Mouse (Mus musculus) forebrain, embryonic 12.5 days (tissue): ENCODE measurements around the gene Etnk1. TPM values are rescaled to one million over a fixed set of nuclear protein-coding genes. Genes with fewer than 3 reads are reported as not detected.

ENCODE experiments used
- ATAC-seq: fragments of 200-750 bp; cut with Nextera tagmentation; 2 replicates; pipeline ENCODE4 v1.8.0; 2017; ENCODE audit warnings: moderate TSS enrichment; ENCODE audit not compliant: low FRiP score
- H3K27ac ChIP-seq: fragments of 300-500 bp; sonication (generic); 2 replicates; pipeline ENCODE4 v1.5.1; 2016; ENCODE audit warnings: mild to moderate bottlenecking
- H3K27me3 ChIP-seq: fragments of 300-500 bp; sonication (generic); 2 replicates; pipeline ENCODE4 v1.6.1; 2016; ENCODE audit warnings: mild to moderate bottlenecking
- H3K36me3 ChIP-seq: fragments of 300-500 bp; sonication (generic); replicated peaks from 2 replicates; pipeline ENCODE4 v1.6.1; 2016; ENCODE audit warnings: mild to moderate bottlenecking
- H3K4me1 ChIP-seq: fragments of 300-500 bp; sonication (generic); 2 replicates; pipeline ENCODE4 v1.6.1; 2016
- H3K4me2 ChIP-seq: fragments of 300-500 bp; sonication (generic); 2 replicates; pipeline ENCODE4 v1.6.1; 2016; ENCODE audit warnings: mild to moderate bottlenecking, moderate library complexity
- H3K4me3 ChIP-seq: fragments of 300-500 bp; sonication (generic); replicated peaks from 2 replicates; pipeline ENCODE4 v1.5.1; 2016; ENCODE audit warnings: mild to moderate bottlenecking
- H3K9ac ChIP-seq: fragments of 300-500 bp; sonication (generic); 2 replicates; pipeline ENCODE4 v1.6.1; 2016; ENCODE audit warnings: mild to moderate bottlenecking
- H3K9me3 ChIP-seq: fragments of 300-500 bp; sonication (generic); 2 replicates; pipeline ENCODE4 v1.6.1; 2016
- WGBS: fragments of 180-500 bp; shearing (Covaris S2); methylation state at CpG from one replicate; pipeline ENCODE4 v1.1.7; 2016; 5-methylcytosine and 5-hydroxymethylcytosine counted together
- polyA plus RNA-seq: library from polyadenylated mRNA; unstranded; fragments of >200 nt; fragmentation: Nextera tagmentation; extraction: Ambion mirVana; gene quantifications from 2 replicates; pipeline ENCODE4 v1.2.1, GENCODE M21; 2016

Etnk1 gene
- polyA plus RNA-seq, 1 experiment from 2014 or later, result 33.9 TPM

DNA sequence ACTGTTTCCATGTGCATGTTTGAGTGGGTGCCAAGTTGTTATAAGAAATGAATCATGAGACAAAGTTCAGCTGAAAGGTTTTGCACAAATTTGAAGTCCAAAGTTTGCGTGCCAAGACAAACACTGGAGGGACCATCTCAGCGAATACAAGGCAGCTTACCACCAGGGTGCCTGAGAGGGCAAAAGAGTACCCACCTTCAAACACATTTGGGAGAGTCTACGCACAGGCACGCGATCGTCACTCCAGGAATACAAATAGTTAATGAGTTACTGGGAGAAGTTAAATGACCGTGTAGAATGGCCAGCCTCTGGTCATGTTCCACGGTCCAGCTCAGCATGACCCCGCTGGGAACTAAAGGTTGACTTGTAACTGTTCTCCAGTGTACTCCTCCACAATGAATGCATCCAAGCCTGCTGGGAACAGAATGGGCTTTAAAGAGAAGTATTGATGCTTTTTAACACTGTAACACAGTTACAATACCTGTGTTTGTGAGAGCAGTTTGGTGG, 14.6 kb upstream of the Etnk1 start:
- no peak overlapping the region for H3K4me2 ChIP-seq
- no peak overlapping the region for H3K4me3 ChIP-seq
- 0 out of 2 replicates have a peak, but pooled peaks cover 8% of the 10 kb centered on the region for H3K4me1 ChIP-seq
- H3K36me3 ChIP-seq, result no peaks in the 10 kb centered on the region
- H3K9ac ChIP-seq, result no peak overlapping the region
- H3K27ac ChIP-seq, result no peak overlapping the region
- WGBS, result 24% methylated on average over 9 of the region's 9 CpGs
- no peak for ATAC-seq
- H3K27me3 ChIP-seq, result peaks cover 14% of the 10 kb centered on the region; the same call in 1 of the 2 replicates
- no peaks in the 10 kb centered on the region for H3K9me3 ChIP-seq

DNA sequence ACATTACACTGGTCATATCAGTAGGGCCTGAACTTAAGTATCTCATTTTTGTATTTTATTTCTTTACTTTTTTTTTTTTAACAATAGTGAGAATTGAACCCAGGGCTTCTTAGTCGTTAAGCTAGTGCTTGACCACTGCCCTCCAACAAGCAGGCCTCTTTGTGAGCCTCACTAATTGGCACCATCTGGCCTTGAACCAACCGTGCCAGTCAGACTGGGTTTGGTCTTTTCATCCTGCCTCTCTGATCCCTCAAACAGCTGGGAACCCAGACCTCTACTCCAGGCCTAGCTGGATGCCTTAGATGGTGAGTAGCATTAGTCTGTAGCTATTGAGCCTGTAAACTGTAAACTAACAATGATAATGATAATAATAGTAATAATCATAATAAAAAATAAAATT, 13.9 kb upstream of the Etnk1 start:
- ATAC-seq, result no peak
- Histone ChIP-seq H3K4me2 (no peak overlapping the region), H3K4me3 (no peak overlapping the region), H3K9ac (no peak overlapping the region), H3K36me3 (no peaks in the 10 kb centered on the region), H3K27ac (no peak overlapping the region), H3K9me3 (no peaks in the 10 kb centered on the region), H3K4me1 (0 out of 2 replicates have a peak, but pooled peaks cover 8% of the 10 kb centered on the region), H3K27me3 (peaks cover 14% of the 10 kb centered on the region; the same call in 1 of the 2 replicates)
- 20% methylated on average over 2 of the region's 2 CpGs for WGBS

DNA sequence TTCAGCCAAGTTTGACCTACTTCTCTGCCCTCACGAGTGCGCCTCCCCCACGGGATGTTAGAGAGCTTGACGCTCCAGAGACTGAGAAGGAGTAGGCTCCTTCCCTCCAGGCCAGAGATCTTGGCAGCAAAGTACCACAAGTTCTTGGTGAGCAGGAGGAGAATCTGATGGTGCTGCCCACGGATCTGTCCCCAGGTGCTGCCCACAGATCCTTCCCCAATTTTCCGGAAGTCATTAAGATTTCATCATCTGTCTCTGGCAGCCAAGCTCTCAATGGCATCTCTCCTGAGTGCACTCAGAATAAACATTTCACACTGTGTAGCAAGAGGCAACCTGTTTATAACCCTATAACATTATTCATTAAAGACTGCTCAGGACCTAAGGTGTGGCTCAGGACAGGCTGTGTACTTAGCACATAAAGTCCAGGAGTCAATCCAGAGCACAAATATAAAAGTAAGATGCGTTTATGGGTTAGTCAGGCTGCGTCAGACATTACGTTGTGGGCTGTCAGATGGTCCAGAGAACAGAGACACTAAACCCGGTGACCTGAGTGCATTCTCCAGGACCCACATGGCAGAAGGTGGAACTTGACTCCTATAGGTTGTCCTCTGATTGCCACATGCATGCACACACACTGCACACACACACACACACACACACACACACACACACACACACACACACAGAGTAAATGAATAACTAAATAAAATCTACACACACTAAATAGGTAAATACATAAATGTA, 13.1 kb upstream of the Etnk1 start:
- peaks cover 14% of the 10 kb centered on the region; the same call in 1 of the 2 replicates for H3K27me3 ChIP-seq
- ATAC-seq, result no peak
- H3K4me2 ChIP-seq, result no peak overlapping the region
- 0 out of 2 replicates have a peak, but pooled peaks cover 8% of the 10 kb centered on the region for H3K4me1 ChIP-seq
- H3K9me3 ChIP-seq, result no peaks in the 10 kb centered on the region
- 84% methylated on average over 10 of the region's 10 CpGs for whole genome bisulfite sequencing
- no peaks in the 10 kb centered on the region for H3K36me3 ChIP-seq
- no peak overlapping the region for H3K4me3 ChIP-seq
- H3K27ac ChIP-seq, result no peak overlapping the region
- H3K9ac ChIP-seq, result no peak overlapping the region

DNA sequence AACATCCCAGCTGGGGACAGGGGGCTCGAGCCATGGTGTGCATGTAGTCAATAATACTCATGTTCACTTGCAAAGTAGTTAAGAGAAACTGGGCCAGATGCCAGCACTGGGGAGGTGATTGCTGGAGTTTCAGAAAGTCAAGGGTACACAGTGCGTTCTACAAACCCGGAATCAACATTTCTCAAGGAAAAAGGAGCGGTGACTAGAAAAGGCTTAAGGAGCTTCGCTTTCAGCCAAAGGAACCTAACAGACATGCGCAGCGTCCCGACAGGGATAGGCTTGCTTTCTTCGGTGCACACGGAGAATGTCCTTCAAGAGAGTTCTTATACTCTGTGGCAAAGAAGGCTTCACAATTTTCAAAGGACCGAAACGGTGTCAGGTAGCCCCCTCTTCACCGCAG, 12.1 kb upstream of the Etnk1 start:
- H3K4me3 ChIP-seq, result no peak overlapping the region
- no peak for ATAC-seq
- H3K27me3 ChIP-seq, result peaks cover 14% of the 10 kb centered on the region; the same call in 1 of the 2 replicates
- no peaks in the 10 kb centered on the region for H3K9me3 ChIP-seq
- H3K9ac ChIP-seq, result no peak overlapping the region
- H3K4me2 ChIP-seq, result no peak overlapping the region
- H3K36me3 ChIP-seq, result no peaks in the 10 kb centered on the region
- H3K27ac ChIP-seq, result no peak overlapping the region
- 0 out of 2 replicates have a peak, but pooled peaks cover 8% of the 10 kb centered on the region for H3K4me1 ChIP-seq
- WGBS, result 85% methylated on average over 13 of the region's 13 CpGs

DNA sequence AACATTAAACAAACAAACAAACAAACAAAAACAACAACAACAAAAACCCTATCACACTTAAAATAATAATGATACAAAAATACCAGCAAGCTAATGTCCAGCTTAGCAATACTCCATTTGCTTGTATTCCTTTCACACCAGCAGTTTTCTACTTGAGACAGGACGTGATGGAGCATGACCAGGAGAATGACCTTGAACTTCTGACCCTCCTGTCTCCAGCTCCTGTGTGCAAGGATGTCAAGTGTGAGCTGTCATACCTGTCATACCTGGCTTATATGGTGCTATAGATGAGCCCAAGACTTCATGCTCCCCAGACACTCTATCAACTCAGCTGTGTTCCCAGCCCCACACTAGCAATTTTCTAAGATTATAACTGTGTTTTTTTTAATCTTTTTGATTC, 11.0 kb upstream of the Etnk1 start:
- Histone ChIP-seq H3K4me1 (0 out of 2 replicates have a peak, but pooled peaks cover 8% of the 10 kb centered on the region), H3K9me3 (no peaks in the 10 kb centered on the region), H3K36me3 (no peaks in the 10 kb centered on the region), H3K4me3 (no peak overlapping the region), H3K27me3 (peaks cover 14% of the 10 kb centered on the region; the same call in 1 of the 2 replicates), H3K9ac (no peak overlapping the region), H3K27ac (no peak overlapping the region), H3K4me2 (no peak overlapping the region)
- WGBS, result 87% methylated on average over 1 of the region's 1 CpGs
- ATAC-seq, result no peak

DNA sequence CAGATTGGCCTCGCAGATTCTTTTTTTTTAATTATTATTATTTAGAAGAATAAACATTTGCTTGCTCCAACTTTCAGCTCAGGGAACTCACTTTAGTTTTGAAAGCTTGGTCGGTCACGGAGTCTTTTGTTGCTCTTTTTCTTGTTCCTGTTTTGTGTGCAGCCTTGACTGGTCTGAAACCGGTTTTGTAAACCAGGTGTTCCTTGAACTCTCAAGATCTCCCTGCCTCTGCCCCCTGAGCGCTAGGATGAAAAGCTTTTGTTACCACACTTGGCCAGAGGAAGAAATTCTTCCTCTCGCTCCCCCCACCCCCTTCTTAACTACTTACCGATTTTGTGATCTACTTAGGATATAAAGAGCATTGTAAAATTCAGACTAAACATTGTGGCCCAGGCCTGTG, 10.3 kb upstream of the Etnk1 start:
- Histone ChIP-seq H3K9me3 (no peaks in the 10 kb centered on the region), H3K4me2 (no peak overlapping the region), H3K27ac (no peak overlapping the region), H3K36me3 (no peaks in the 10 kb centered on the region), H3K4me3 (no peak overlapping the region), H3K4me1 (0 out of 2 replicates have a peak, but pooled peaks cover 8% of the 10 kb centered on the region), H3K9ac (no peak overlapping the region), H3K27me3 (peaks cover 14% of the 10 kb centered on the region; the same call in 1 of the 2 replicates)
- WGBS, result 76% methylated on average over 7 of the region's 7 CpGs
- ATAC-seq, result no peak

DNA sequence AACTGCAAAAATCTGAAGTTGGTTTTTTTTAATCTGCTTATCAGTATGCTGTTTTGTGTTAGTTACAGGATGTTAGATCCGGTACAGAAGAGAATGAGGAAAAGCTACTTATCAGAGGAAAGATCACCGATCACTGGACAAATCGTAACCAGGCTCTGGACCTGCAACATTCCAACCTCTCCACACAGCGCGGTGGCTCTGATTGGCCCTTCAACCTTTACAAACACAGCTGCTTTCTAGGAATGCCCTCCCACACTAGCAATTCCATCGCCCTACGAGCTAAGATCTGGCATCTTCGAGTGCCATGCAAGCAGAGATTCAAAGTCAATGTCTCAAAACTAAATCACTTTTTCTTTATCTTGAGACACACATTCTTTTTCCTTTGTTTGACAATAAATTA, 9.6 kb upstream of the Etnk1 start:
- Histone ChIP-seq H3K27ac (no peak overlapping the region), H3K9ac (no peak overlapping the region), H3K4me3 (no peak overlapping the region), H3K36me3 (no peaks in the 10 kb centered on the region), H3K4me1 (0 out of 2 replicates have a peak, but pooled peaks cover 5% of the 10 kb centered on the region), H3K9me3 (no peaks in the 10 kb centered on the region), H3K27me3 (peaks cover 14% of the 10 kb centered on the region; the same call in 1 of the 2 replicates), H3K4me2 (no peak overlapping the region)
- no peak for ATAC-seq
- WGBS, result 88% methylated on average over 8 of the region's 8 CpGs

DNA sequence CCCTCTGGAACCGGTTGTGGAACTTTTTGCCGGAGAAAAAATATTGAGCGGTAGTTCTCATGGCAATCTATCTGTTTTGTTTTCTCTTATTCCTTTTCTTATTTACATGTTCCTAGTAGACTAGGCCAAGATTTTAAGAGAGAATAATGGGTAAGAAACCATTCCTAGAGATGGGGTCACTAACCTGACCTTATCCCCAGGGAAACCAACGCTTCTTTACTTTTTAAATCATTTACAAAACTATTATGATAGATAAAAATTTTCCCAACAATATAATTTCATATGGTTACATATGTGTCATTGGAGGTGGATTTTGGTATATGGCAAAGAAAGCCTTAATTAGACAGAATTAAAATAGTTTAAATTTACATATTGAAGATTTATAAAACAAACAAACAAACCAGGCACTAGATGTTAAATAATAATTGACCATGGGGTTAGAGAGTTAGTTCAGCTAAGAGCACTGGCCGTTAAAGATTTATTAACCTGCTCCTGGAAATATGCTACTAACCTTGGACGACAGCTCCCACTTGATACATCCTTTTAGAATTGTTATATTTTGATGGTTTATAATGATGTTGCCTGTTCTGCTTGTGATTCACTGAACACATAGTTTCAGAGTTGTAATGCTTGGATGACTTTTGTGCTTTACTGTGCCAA, 6.3 kb upstream of the Etnk1 start:
- H3K9me3 ChIP-seq, result no peaks in the 10 kb centered on the region
- no peaks in the 10 kb centered on the region; the same call in 1 of the 2 replicates for H3K27me3 ChIP-seq
- H3K9ac ChIP-seq, result no peak overlapping the region
- no peak for ATAC-seq
- WGBS, result 97% methylated on average over 6 of the region's 6 CpGs
- no peak overlapping the region for H3K4me3 ChIP-seq
- no peaks in the 10 kb centered on the region for H3K4me1 ChIP-seq
- no peak overlapping the region for H3K4me2 ChIP-seq
- H3K36me3 ChIP-seq, result no peaks in the 10 kb centered on the region
- no peak overlapping the region for H3K27ac ChIP-seq

DNA sequence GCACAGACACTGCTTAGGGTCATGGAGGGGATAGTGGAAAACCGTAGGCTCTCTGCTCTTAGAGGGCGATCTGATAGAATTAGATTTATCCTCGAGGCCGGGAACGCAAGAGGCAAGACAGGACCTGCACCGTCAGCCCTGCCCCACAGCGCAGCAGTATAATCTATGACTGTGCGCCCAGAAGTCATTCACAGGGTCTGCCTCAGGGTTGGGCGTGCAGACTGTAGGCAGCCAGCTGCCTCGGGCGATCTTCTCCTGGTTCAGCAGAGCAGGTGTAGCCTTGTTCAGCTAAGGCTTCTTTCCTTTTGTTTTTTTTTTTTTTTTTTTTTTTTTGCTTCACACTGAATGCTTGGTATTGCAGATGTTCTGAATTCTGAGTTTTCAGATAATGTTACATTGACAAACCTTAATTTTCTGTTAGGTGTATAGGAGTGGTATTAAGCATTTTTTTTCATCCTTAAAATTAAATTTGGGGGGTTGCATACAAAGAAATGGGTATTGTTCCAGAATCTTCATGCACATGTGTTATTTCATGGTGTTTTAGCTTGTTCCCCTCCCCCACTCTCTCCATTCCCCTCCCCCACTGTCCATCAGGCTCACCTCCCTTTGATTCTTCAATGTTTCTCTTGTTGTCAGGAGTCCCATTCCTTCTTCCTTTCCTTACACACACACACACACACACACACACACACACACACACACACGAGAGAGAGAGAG, 4.7 kb upstream of the Etnk1 start:
- Histone ChIP-seq H3K27me3 (no peaks in the 10 kb centered on the region; the same call in 1 of the 2 replicates), H3K27ac (no peak overlapping the region), H3K4me3 (no peak overlapping the region), H3K36me3 (no peaks in the 10 kb centered on the region), H3K4me2 (no peak overlapping the region), H3K9me3 (no peaks in the 10 kb centered on the region), H3K9ac (no peak overlapping the region), H3K4me1 (peaks cover 7% of the 10 kb centered on the region; the same call in 1 of the 2 replicates)
- 53% methylated on average over 11 of the region's 12 CpGs for WGBS
- no peak for ATAC-seq

DNA sequence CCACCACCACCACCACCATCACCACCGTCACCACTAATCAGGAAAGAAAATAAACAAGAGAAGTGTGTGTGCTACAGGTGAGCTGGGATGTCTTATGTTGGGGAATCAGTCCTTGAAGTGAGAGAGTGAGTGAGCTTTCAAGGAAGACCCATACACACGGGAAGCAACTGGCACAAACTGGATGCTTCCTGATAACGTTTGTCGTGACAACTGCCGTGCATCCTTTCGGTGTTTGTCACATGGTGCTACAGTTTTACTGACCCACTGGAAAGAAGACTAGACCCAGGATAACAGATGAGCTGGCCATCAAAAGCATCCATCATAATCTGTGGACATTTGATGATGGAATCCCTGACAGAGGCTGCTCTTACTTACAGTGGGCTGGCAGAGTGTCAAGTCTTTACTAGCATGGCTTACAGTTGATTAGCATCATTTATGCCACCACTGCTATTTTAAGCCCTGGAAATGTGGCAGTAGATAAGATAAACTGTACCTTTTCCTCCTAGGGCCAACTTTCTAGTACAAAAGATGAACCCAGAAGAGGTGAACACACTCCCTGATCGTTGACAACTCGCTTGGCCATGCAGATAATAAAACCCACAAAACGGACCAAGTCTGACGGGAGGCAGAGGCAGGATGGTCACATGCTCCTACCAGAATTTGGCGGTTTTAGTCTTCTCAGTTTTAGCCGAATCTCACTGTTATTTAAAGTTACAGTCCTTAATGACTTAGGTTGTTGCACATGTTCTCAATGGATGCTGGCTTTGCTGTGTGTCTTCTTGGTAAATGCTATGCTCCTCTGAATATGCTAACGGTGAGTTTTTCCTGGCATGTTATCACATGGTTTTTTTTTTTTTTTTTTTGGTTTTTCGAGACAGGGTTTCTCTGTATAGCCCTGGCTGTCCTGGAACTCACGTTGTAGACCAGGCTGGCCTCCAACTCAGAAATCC, 2.8 kb upstream of the Etnk1 start:
- no peaks in the 10 kb centered on the region for H3K9me3 ChIP-seq
- no peak overlapping the region for H3K27ac ChIP-seq
- no peak for ATAC-seq
- no peak overlapping the region for H3K9ac ChIP-seq
- peaks cover 23% of the 10 kb centered on the region for H3K4me1 ChIP-seq
- H3K27me3 ChIP-seq, result no peaks in the 10 kb centered on the region
- H3K4me2 ChIP-seq, result no peak overlapping the region
- no peak overlapping the region for H3K4me3 ChIP-seq
- WGBS, result 91% methylated on average over 15 of the region's 15 CpGs
- no peaks in the 10 kb centered on the region for H3K36me3 ChIP-seq

DNA sequence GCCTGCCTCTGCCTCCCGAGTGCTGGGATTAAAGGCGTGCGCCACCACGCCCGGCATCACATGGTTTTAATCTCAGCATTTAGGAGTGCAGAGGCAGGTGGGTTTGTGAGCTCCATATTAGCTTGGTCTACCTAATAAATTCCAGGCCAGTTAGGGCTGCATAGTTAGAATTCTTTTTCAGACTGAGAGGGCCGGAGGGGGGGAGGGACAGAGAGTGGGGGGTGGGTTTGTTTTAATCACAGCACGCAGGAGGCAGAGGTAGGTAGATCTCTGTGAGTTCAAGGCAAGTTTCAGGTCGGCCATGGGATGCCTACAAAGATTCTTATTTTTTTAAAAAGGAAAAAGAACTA, 2.1 kb upstream of the Etnk1 start:
- WGBS, result 84% methylated on average over 8 of the region's 8 CpGs
- no peak for ATAC-seq
- no peaks in the 10 kb centered on the region for H3K27me3 ChIP-seq

More for the DNA sequence above, 2.1 kb upstream of the Etnk1 start:
- Histone ChIP-seq H3K9ac (no peak overlapping the region), H3K9me3 (no peaks in the 10 kb centered on the region), H3K4me3 (no peak overlapping the region), H3K4me2 (no peak overlapping the region), H3K4me1 (peaks cover 28% of the 10 kb centered on the region), H3K36me3 (no peaks in the 10 kb centered on the region), H3K27ac (no peak overlapping the region)
